10 mouse cellular contexts compared by ENCODE assay signal in the genomic region with DNA sequence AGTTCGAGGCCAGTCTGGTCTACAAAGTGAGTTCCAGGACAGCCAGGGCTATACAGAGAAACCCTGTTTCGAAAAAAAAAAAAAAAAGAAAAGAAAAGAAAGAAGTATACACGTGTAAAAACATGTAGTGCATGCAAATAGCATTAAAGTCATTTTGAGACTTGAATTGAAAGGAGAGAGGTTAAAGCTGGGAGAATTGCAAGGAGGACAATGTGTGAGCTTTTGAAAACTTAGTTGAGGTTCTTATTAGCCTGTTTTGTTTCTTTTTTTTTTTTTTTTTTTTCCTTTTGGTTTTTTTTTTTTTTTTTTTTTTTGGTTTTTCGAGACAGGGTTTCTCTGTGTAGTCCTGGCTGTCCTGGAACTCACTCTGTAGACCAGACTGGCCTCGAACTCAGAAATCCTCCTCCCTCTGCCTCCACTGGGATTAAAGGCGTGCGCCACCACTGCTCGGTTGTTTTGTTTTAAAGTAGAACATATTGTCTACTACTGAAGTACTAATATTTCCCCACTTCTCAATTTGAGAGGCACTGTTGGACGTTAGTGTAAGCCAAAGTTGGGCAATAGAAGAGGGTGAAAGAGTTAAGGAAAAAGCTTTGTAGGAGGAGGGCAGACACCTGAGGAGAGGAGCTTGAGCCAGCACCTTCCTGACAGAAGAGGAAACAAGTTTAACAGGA. TPM values are rescaled to one million over a fixed set of nuclear protein-coding genes. Genes with fewer than 3 reads are reported as not detected.
A peak's percentile ranks its signal among the peaks of the same experiment; 100 is the strongest.
DNase-seq lines count a peak whose midpoint lies in the region; ATAC-seq lines count a peak whose summit lies in the region.
"Had no signal": no experiment of that assay in that cellular context is flagged by ENCODE, and none has a peak within 500 bp of the region (broad histone marks: within the 10 kb centered on the region; RNA-seq: fewer than 3 reads in every experiment).

No protein-coding gene starts in this region.

- H3K36me3 ChIP-seq in heart, embryonic 10.5 days, result no peaks in the 10 kb centered on the region
- no peaks in the 10 kb centered on the region for H3K36me3 ChIP-seq in liver, embryonic 13.5 days

- peak overlapping the region; percentile 86 for H3K4me3 ChIP-seq in heart, embryonic 10.5 days
- peak overlapping the region; percentile 91 for H3K4me3 ChIP-seq in liver, embryonic 13.5 days (replicated peaks)

- no peak for DNase-seq in heart, embryonic 10.5 days (ENCODE audit: low spot score)
- no peak for DNase-seq in heart, postnatal 10 days
- DNase-seq in thymus, postnatal 4 days, result peak; percentile 34
- no peak for DNase-seq in thymus, postnatal 14 days
- DNase-seq in liver, embryonic 13.5 days, result no peak
- DNase-seq in T-cell, adult 2 months (ENCODE audit: low spot score), result no peak
- DNase-seq in frontal cortex, postnatal 25 days (ENCODE audit: low spot score in 2 of 2), result no peak
- DNase-seq in urinary bladder, postnatal 36 days (ENCODE audit: low spot score in 2 of 2), result no peak

- WGBS in heart, embryonic 10.5 days, result 43% methylated on average over 9 of the region's 9 CpGs
- 49% methylated on average over 9 of the region's 9 CpGs for WGBS in liver, embryonic 13.5 days (ENCODE audit: insufficient replicate concordance)

- peak overlapping the region; percentile 85 for H3K9ac ChIP-seq in liver, embryonic 13.5 days

- intact Hi-C loops in heart, postnatal 10 days (cut with DNase I), result no loop called here

- no peak for ATAC-seq in liver, embryonic 13.5 days (ENCODE audit: low read depth)

- no peaks in the 10 kb centered on the region for H3K9me3 ChIP-seq in heart, embryonic 10.5 days
- H3K9me3 ChIP-seq in liver, embryonic 13.5 days (replicated peaks), result no peaks in the 10 kb centered on the region

- H3K4me2 ChIP-seq in liver, embryonic 13.5 days, result peak overlapping the region; percentile 93

- H3K27me3 ChIP-seq in heart, embryonic 10.5 days (ENCODE audit: insufficient read depth, poor library complexity, severe bottlenecking), result peaks cover 20% of the 10 kb centered on the region
- H3K27me3 ChIP-seq in liver, embryonic 13.5 days, result peaks cover 43% of the 10 kb centered on the region

- H3K4me1 ChIP-seq in heart, embryonic 10.5 days, result peaks cover 34% of the 10 kb centered on the region
- H3K4me1 ChIP-seq in liver, embryonic 13.5 days (replicated peaks), result peaks cover 62% of the 10 kb centered on the region

- peak overlapping the region; percentile 98 for H3K27ac ChIP-seq in heart, embryonic 10.5 days
- H3K27ac ChIP-seq in liver, embryonic 13.5 days, result peak overlapping the region; percentile 93

RNA-seq across cellular contexts. Expression of a gene that starts 0.6 kb away (rescaled TPM):
- 31.8 and 45.4 TPM in 2 replicates for polyA plus RNA-seq in heart, embryonic 10.5 days (2016; fragmentation: Nextera tagmentation; extraction: Ambion mirVana)
- 10 to 100 TPM; 14.5 to 18.4 TPM for total RNA-seq in heart, postnatal 10 days (2021)
- polyA plus RNA-seq in liver, embryonic 13.5 days (2015; fragmentation: Nextera tagmentation; extraction: Ambion mirVana), result 20.4 and 20.8 TPM in 2 replicates

RNA-seq across cellular contexts. Expression of a gene that starts 2.5 kb away (rescaled TPM):
- polyA plus RNA-seq in heart, embryonic 10.5 days (2016; fragmentation: Nextera tagmentation; extraction: Ambion mirVana), result 3.9 and 4.4 TPM in 2 replicates
- 10 to 100 TPM; 10.3 to 11.9 TPM for total RNA-seq in heart, postnatal 10 days (2021)
- 1.8 and 2.6 TPM in 2 replicates for polyA plus RNA-seq in liver, embryonic 13.5 days (2015; fragmentation: Nextera tagmentation; extraction: Ambion mirVana)

RNA-seq across cellular contexts. Expression of a gene that starts 42.3 kb away (rescaled TPM):
- 106 and 110 TPM in 2 replicates for polyA plus RNA-seq in heart, embryonic 10.5 days (2016; fragmentation: Nextera tagmentation; extraction: Ambion mirVana)
- 10 to 100 TPM; 30.6 to 36.4 TPM for total RNA-seq in heart, postnatal 10 days (2021)
- 61.1 and 71.9 TPM in 2 replicates for polyA plus RNA-seq in liver, embryonic 13.5 days (2015; fragmentation: Nextera tagmentation; extraction: Ambion mirVana)

RNA-seq across cellular contexts. Expression of a gene that starts 43.1 kb away (rescaled TPM):
- polyA plus RNA-seq in heart, embryonic 10.5 days (2016; fragmentation: Nextera tagmentation; extraction: Ambion mirVana), result 0.75 and 0.89 TPM in 2 replicates
- total RNA-seq in heart, postnatal 10 days (2021), result 1 to 10 TPM; 2.1 to 2.2 TPM
- 0.30 and 0.52 TPM in 2 replicates for polyA plus RNA-seq in liver, embryonic 13.5 days (2015; fragmentation: Nextera tagmentation; extraction: Ambion mirVana)
- total RNA-seq: common myeloid progenitor, adult 5-6 weeks; neutrophil, adult 5-6 weeks had no signal

RNA-seq across cellular contexts. Expression of a gene that starts 43.6 kb away (rescaled TPM):
- polyA plus RNA-seq in heart, embryonic 10.5 days (2016; fragmentation: Nextera tagmentation; extraction: Ambion mirVana), result 0.28 and 1.7 TPM in 2 replicates
- total RNA-seq in heart, postnatal 10 days (2021), result 1 to 10 TPM; 3.4 to 5.4 TPM
- 6.9 and 8.3 TPM in 2 replicates for polyA plus RNA-seq in liver, embryonic 13.5 days (2015; fragmentation: Nextera tagmentation; extraction: Ambion mirVana)
